Mouse (Mus musculus): Measurements from ENCODE around the gene Arl1.
A peak's percentile ranks its signal among the peaks of the same experiment; 100 is the strongest.
"Not testable (repeated sequence)": the region's sequence is repeated elsewhere in the genome, so short reads cannot be mapped to it uniquely, and the experiment has no call there.

Gene Arl1

GRCm38 (mm10) chr10:88730571-88731495 is at the start of gene Arl1:
Arl1 (plus strand) TSS chr10:88730858.
- peak; percentile 91 for DNase-seq (ENCODE audit: low spot score)

- no peak for DNase-seq (ENCODE audit: low spot score)
Observed at GRCm38 (mm10) chr10:88682904-88683563, 47.6 kb upstream of the Arl1 start.

- DNase-seq (ENCODE audit: low spot score), result no peak
Observed at GRCm38 (mm10) chr10:88684925-88685324, 45.7 kb upstream of the Arl1 start, which contains the start of gene Spic. Spic (minus strand) TSS chr10:88685015.

GRCm38 (mm10) chr10:88700938-88701337 is 29.7 kb upstream of the Arl1 start:
- no peak for DNase-seq (ENCODE audit: low spot score)

GRCm38 (mm10) chr10:88708671-88709523 is 21.8 kb upstream of the Arl1 start:
- peak; percentile 45 for DNase-seq (ENCODE audit: low spot score)

- no peak for DNase-seq (ENCODE audit: low spot score)
Observed at GRCm38 (mm10) chr10:88712359-88712758, 18.3 kb upstream of the Arl1 start.

- DNase-seq (ENCODE audit: low spot score), result no peak
Observed at GRCm38 (mm10) chr10:88714744-88715143, 15.9 kb upstream of the Arl1 start.

GRCm38 (mm10) chr10:88715621-88716020 is 15.0 kb upstream of the Arl1 start:
- DNase-seq (ENCODE audit: low spot score), result no peak

- no peak for DNase-seq (ENCODE audit: low spot score)
Observed at GRCm38 (mm10) chr10:88716986-88717755, 13.5 kb upstream of the Arl1 start.

- DNase-seq (ENCODE audit: low spot score), result no peak
Observed at GRCm38 (mm10) chr10:88717756-88718025, 13.0 kb upstream of the Arl1 start.

GRCm38 (mm10) chr10:88719618-88720017 is 11.0 kb upstream of the Arl1 start:
- no peak for DNase-seq (ENCODE audit: low spot score)

GRCm38 (mm10) chr10:88725343-88725742 is 5.3 kb upstream of the Arl1 start:
- no peak for DNase-seq (ENCODE audit: low spot score)

GRCm38 (mm10) chr10:88727128-88727527 is 3.5 kb upstream of the Arl1 start:
- DNase-seq (ENCODE audit: low spot score), result peak; percentile 62

- no peak for DNase-seq (ENCODE audit: low spot score)
Observed at GRCm38 (mm10) chr10:88728166-88728565, 2.5 kb upstream of the Arl1 start.

- no peak for DNase-seq (ENCODE audit: low spot score)
Observed at GRCm38 (mm10) chr10:88731496-88732308, 1.0 kb downstream of the Arl1 start.

- DNase-seq (ENCODE audit: low spot score), result no peak
Observed at GRCm38 (mm10) chr10:88732309-88732622, 1.6 kb downstream of the Arl1 start.

GRCm38 (mm10) chr10:88739074-88739473 is 8.4 kb downstream of the Arl1 start:
- not testable (repeated sequence) for DNase-seq (ENCODE audit: low spot score)

- DNase-seq (ENCODE audit: low spot score), result no peak
Observed at GRCm38 (mm10) chr10:88739818-88740217, 9.2 kb downstream of the Arl1 start.

GRCm38 (mm10) chr10:88740781-88741180 is 10.1 kb downstream of the Arl1 start:
- no peak for DNase-seq (ENCODE audit: low spot score)

GRCm38 (mm10) chr10:88741426-88741825 is 10.8 kb downstream of the Arl1 start:
- DNase-seq (ENCODE audit: low spot score), result no peak
